Mouse (Mus musculus) spleen, adult 2 months (tissue): ENCODE data around the gene Cd3eap. TPM values are rescaled to one million over a fixed set of nuclear protein-coding genes. Genes with fewer than 3 reads are reported as not detected.

ENCODE experiments used
- DNase-seq, 2 experiments: peaks; one replicate each; pipeline versions ENCODE4 v3.0.0 to v3.0.0-alpha.2; 2012 to 2021; ENCODE audit warnings: low spot score in 2 of 2, low read depth in 1 of 2
- H3K27ac ChIP-seq: fragments of 200-500 bp; 2 replicates; pipeline ENCODE4 v1.5.1; 2012; ENCODE audit warnings: low read length, inconsistent platforms; ENCODE audit not compliant: insufficient read depth
- H3K27me3 ChIP-seq: fragments of 200-500 bp; 2 replicates; pipeline ENCODE4 v1.6.1; 2012; ENCODE audit warnings: mild to moderate bottlenecking, moderate library complexity, low read length, inconsistent platforms; ENCODE audit not compliant: control insufficient read depth, insufficient read depth
- H3K36me3 ChIP-seq: fragments of 200-500 bp; 2 replicates; pipeline ENCODE4 v1.6.1; 2012; ENCODE audit warnings: mild to moderate bottlenecking, low read length, inconsistent platforms; ENCODE audit not compliant: control insufficient read depth, insufficient read depth
- H3K4me1 ChIP-seq: fragments of 200-500 bp; 2 replicates; pipeline ENCODE4 v1.6.1; 2011; ENCODE audit warnings: inconsistent platforms; ENCODE audit not compliant: control insufficient read depth, insufficient read depth, insufficient read length
- H3K4me3 ChIP-seq: fragments of 200-500 bp; 2 replicates; pipeline ENCODE4 v1.5.1; 2011; ENCODE audit warnings: mild to moderate bottlenecking, inconsistent platforms; ENCODE audit not compliant: insufficient read depth, insufficient read length; ENCODE audit errors: extremely low read depth
- CTCF ChIP-seq: fragments of 200-500 bp; IDR thresholded peaks from 2 replicates; pipeline ENCODE4 v1.5.1; 2011; ENCODE audit warnings: mild to moderate bottlenecking, inconsistent platforms; ENCODE audit not compliant: insufficient read depth, insufficient read length, insufficient replicate concordance; ENCODE audit errors: extremely low read depth
- POLR2A ChIP-seq: fragments of 200-500 bp; IDR thresholded peaks from 2 replicates; pipeline ENCODE4 v1.6.1; 2011; ENCODE audit warnings: low read depth, low read length, inconsistent platforms
- WGBS: fragments of 180-500 bp; shearing (Covaris S2); methylation state at CpG from one replicate; pipeline ENCODE4 v1.1.7; 2018; 5-methylcytosine and 5-hydroxymethylcytosine counted together
- polyA plus RNA-seq: library from polyadenylated mRNA; depleted of rRNA; stranded (reverse); fragments of >200 nt; gene quantifications from 2 replicates; pipeline ENCODE4 v1.2.3, GENCODE M21; 2012; rRNA removed

Gene Cd3eap
- polyA plus RNA-seq, 1 experiment, result 5.8 TPM

- peak within 1 kb of the TSS; percentile 83 for H3K27ac ChIP-seq
- WGBS, result 1% methylated on average over 48 of the region's 49 CpGs
- DNase-seq, result peak; percentile 93 to 95
- peak within 1 kb of the TSS; percentile 98 for H3K4me3 ChIP-seq
- H3K4me1 ChIP-seq, result peaks cover 7% of the 10 kb centered on the region; the same call in 1 of the 2 replicates
- H3K36me3 ChIP-seq, result no peaks in the 10 kb centered on the region
- H3K27me3 ChIP-seq, result 0 out of 2 replicates have a peak, but pooled peaks cover 1% of the 10 kb centered on the region
- TF ChIP-seq CTCF (no peak), POLR2A (no peak)
Observed at GRCm38 (mm10) chr7:19309884-19310641, 49.2 kb downstream of the Cd3eap start, which contains the start of gene Fosb. TSS of gene Fosb (minus strand) at chr7:19310051.

- Histone ChIP-seq H3K36me3 (no peaks in the 10 kb centered on the region), H3K27me3 (peaks cover 6% of the 10 kb centered on the region), H3K27ac (no peak overlapping the region), H3K4me3 (peak overlapping the region; percentile 57), H3K4me1 (peaks cover 13% of the 10 kb centered on the region; the same call in 1 of the 2 replicates)
- no peak for TF ChIP-seq CTCF
- TF ChIP-seq POLR2A, result no peak
- under 1% methylated on average over 48 of the region's 48 CpGs for WGBS
- DNase-seq, result no peak
Observed at GRCm38 (mm10) chr7:19309278-19309883, 49.9 kb downstream of the Cd3eap start.

GRCm38 (mm10) chr7:19308454-19309277 lies 50.6 kb downstream of the Cd3eap start:
- Histone ChIP-seq H3K27ac (peak overlapping the region; percentile 86), H3K4me3 (peak overlapping the region; percentile 67), H3K27me3 (peaks cover 10% of the 10 kb centered on the region), H3K4me1 (peaks cover 14% of the 10 kb centered on the region; the same call in 1 of the 2 replicates), H3K36me3 (no peaks in the 10 kb centered on the region)
- TF ChIP-seq CTCF, result no peak; the same call in 1 of the 2 replicates
- peak; percentile 46 for TF ChIP-seq POLR2A
- peak; percentile 84 to 95 for DNase-seq
- under 1% methylated on average over 58 of the region's 58 CpGs for WGBS

GRCm38 (mm10) chr7:19307739-19308453 lies 51.4 kb downstream of the Cd3eap start:
- WGBS, result 4% methylated on average over 18 of the region's 18 CpGs
- H3K27ac ChIP-seq, result peak overlapping the region; percentile 86
- no peaks in the 10 kb centered on the region for H3K36me3 ChIP-seq
- H3K27me3 ChIP-seq, result peaks cover 10% of the 10 kb centered on the region
- peak overlapping the region; percentile 67 for H3K4me3 ChIP-seq
- peak in 1 of 2 experiments; percentile 60 for DNase-seq
- no peak for TF ChIP-seq POLR2A
- TF ChIP-seq CTCF, result no peak
- peaks cover 17% of the 10 kb centered on the region; the same call in 1 of the 2 replicates for H3K4me1 ChIP-seq

- no peak for DNase-seq
- peaks cover 17% of the 10 kb centered on the region; the same call in 1 of the 2 replicates for H3K4me1 ChIP-seq
- H3K4me3 ChIP-seq, result no peak overlapping the region
- H3K27me3 ChIP-seq, result peaks cover 10% of the 10 kb centered on the region
- H3K27ac ChIP-seq, result no peak overlapping the region
- 84% methylated on average over 25 of the region's 25 CpGs for WGBS
- no peaks in the 10 kb centered on the region for H3K36me3 ChIP-seq
- TF ChIP-seq CTCF, result no peak
- TF ChIP-seq POLR2A, result no peak
Observed at GRCm38 (mm10) chr7:19306819-19307738, 52.2 kb downstream of the Cd3eap start.

Other genes with a start within 250 kb of the Cd3eap start
- gene Gm4969, start 241.1 kb downstream of the Cd3eap start, polyA plus RNA-seq, result 0.02 TPM in 1 of 2 replicates, not detected in the other
- gene Fbxo46, start 239.6 kb downstream of the Cd3eap start, polyA plus RNA-seq, result 15.4 and 16.5 TPM in 2 replicates
- 7.7 and 12.3 TPM in 2 replicates for gene Qpctl, start 210.2 kb downstream of the Cd3eap start, polyA plus RNA-seq
- gene Snrpd2, start 209.8 kb downstream of the Cd3eap start, polyA plus RNA-seq, result 17.0 and 19.0 TPM in 2 replicates
- 0.07 and 0.08 TPM in 2 replicates for gene Gipr, start 193.4 kb downstream of the Cd3eap start, polyA plus RNA-seq
- 27.4 and 27.9 TPM in 2 replicates for gene Eml2, start 183.1 kb downstream of the Cd3eap start, polyA plus RNA-seq
- gene Gpr4, start 146.9 kb downstream of the Cd3eap start, polyA plus RNA-seq, result 6.5 and 9.3 TPM in 2 replicates
- gene Opa3, start 131.1 kb downstream of the Cd3eap start, polyA plus RNA-seq, result 14.7 and 17.7 TPM in 2 replicates
- gene Vasp, start 87.7 kb downstream of the Cd3eap start, polyA plus RNA-seq, result 335 and 437 TPM in 2 replicates
- gene Ppm1n, start 79.4 kb downstream of the Cd3eap start, polyA plus RNA-seq, result 2.1 and 3.3 TPM in 2 replicates
- 7.7 and 9.1 TPM in 2 replicates for gene Rtn2, start 76.9 kb downstream of the Cd3eap start, polyA plus RNA-seq
- gene Fosb, start 49.4 kb downstream of the Cd3eap start, polyA plus RNA-seq, result 1.6 and 1.9 TPM in 2 replicates
- 28.2 and 29.9 TPM in 2 replicates for gene Ercc1, start 14.7 kb downstream of the Cd3eap start, polyA plus RNA-seq
- 2.2 and 2.5 TPM in 2 replicates for gene Ppp1r13l, start 266 bp upstream of the Cd3eap start, polyA plus RNA-seq
- gene Ercc2, start 22.5 kb upstream of the Cd3eap start, polyA plus RNA-seq, result 51.8 and 62.2 TPM in 2 replicates
- gene Klc3, start 44.6 kb upstream of the Cd3eap start, polyA plus RNA-seq, result 2.3 and 3.9 TPM in 2 replicates
- 0.62 and 0.92 TPM in 2 replicates for gene Ckm, start 45.3 kb upstream of the Cd3eap start, polyA plus RNA-seq
- gene Mark4, start 99.3 kb upstream of the Cd3eap start, polyA plus RNA-seq, result 14.6 and 23.4 TPM in 2 replicates
- 7.1 and 7.7 TPM in 2 replicates for gene Exoc3l2, start 103.8 kb upstream of the Cd3eap start, polyA plus RNA-seq
- gene Bloc1s3, start 148.9 kb upstream of the Cd3eap start, polyA plus RNA-seq, result 8.8 and 13.9 TPM in 2 replicates
- gene Trappc6a, start 148.9 kb upstream of the Cd3eap start, polyA plus RNA-seq, result 54.4 and 75.5 TPM in 2 replicates
- gene Nkpd1, start 158.4 kb upstream of the Cd3eap start, polyA plus RNA-seq, result 2.2 and 2.3 TPM in 2 replicates
- gene Ppp1r37, start 203.6 kb upstream of the Cd3eap start, polyA plus RNA-seq, result 56.2 and 71.0 TPM in 2 replicates
- 20.9 and 33.0 TPM in 2 replicates for gene Zfp296, start 217.8 kb upstream of the Cd3eap start, polyA plus RNA-seq
- 94.7 and 143 TPM in 2 replicates for gene Gemin7, start 218.1 kb upstream of the Cd3eap start, polyA plus RNA-seq
- 102 and 186 TPM in 2 replicates for gene Clasrp, start 245.0 kb upstream of the Cd3eap start, polyA plus RNA-seq